25 mouse cellular contexts compared by ENCODE assay signal in genomic region chr10:37349261-37349660, GRCm38 (mm10).
"Had no signal": no experiment of that assay in that cellular context is flagged by ENCODE, and none has a peak within 500 bp of the region (broad histone marks: within the 10 kb centered on the region; RNA-seq: fewer than 3 reads in every experiment).

No protein-coding gene starts in this region.

- H3K27me3 ChIP-seq: embryonic facial prominence, embryonic 12.5 days; embryonic facial prominence, embryonic 13.5 days; embryonic facial prominence, embryonic 15.5 days; forebrain, embryonic 12.5 days; forebrain, embryonic 13.5 days; forebrain, embryonic 15.5 days had no signal

- ATAC-seq: forebrain, embryonic 13.5 days; forebrain, embryonic 14.5 days; forebrain, embryonic 15.5 days; forebrain, embryonic 16.5 days; forebrain, postnatal 0 days had no signal

- H3K4me1 ChIP-seq: embryonic facial prominence, embryonic 12.5 days; forebrain, embryonic 13.5 days; forebrain, embryonic 15.5 days had no signal

- H3K9me3 ChIP-seq: embryonic facial prominence, embryonic 10.5 days; embryonic facial prominence, embryonic 12.5 days; embryonic facial prominence, embryonic 13.5 days; embryonic facial prominence, embryonic 15.5 days; forebrain, embryonic 10.5 days; forebrain, embryonic 12.5 days; forebrain, embryonic 13.5 days; forebrain, embryonic 15.5 days had no signal

- H3K4me3 ChIP-seq: embryonic facial prominence, embryonic 10.5 days; embryonic facial prominence, embryonic 12.5 days; embryonic facial prominence, embryonic 13.5 days; embryonic facial prominence, embryonic 15.5 days; erythroblast, embryonic 14.5 days; forebrain, embryonic 10.5 days; forebrain, embryonic 12.5 days; forebrain, embryonic 13.5 days; forebrain, embryonic 15.5 days; heart, adult 2 months had no signal

- H3K36me3 ChIP-seq: embryonic facial prominence, embryonic 10.5 days; embryonic facial prominence, embryonic 12.5 days; embryonic facial prominence, embryonic 13.5 days; embryonic facial prominence, embryonic 15.5 days; forebrain, embryonic 10.5 days; forebrain, embryonic 12.5 days; forebrain, embryonic 15.5 days had no signal

- H3K9ac ChIP-seq: embryonic facial prominence, embryonic 12.5 days; embryonic facial prominence, embryonic 13.5 days; embryonic facial prominence, embryonic 15.5 days; forebrain, embryonic 12.5 days; forebrain, embryonic 13.5 days; forebrain, embryonic 15.5 days; forebrain, postnatal 0 days had no signal

- H3K4me2 ChIP-seq: embryonic facial prominence, embryonic 12.5 days; embryonic facial prominence, embryonic 13.5 days; embryonic facial prominence, embryonic 15.5 days; forebrain, embryonic 12.5 days; forebrain, embryonic 13.5 days; forebrain, embryonic 15.5 days had no signal

- DNase-seq: cerebellum, adult 8-10 months; cerebellum, adult 9-10 months; cerebellum, adult 9-11 months; cerebellum, postnatal 10 days; cerebellum, postnatal 14 days; cerebellum, postnatal 25 days; cerebellum, postnatal 36 days; embryo, embryonic 11 days; forebrain, postnatal 0 days; gastrocnemius, postnatal 10 days; gastrocnemius, postnatal 25 days; gastrocnemius, postnatal 36 days; heart, adult 18-20 months; heart, adult 2 months had no signal

- H3K27ac ChIP-seq: embryonic facial prominence, embryonic 10.5 days; forebrain, embryonic 12.5 days; forebrain, embryonic 13.5 days; forebrain, embryonic 15.5 days had no signal
